Comparison of ENCODE assay signal across 10 mouse cellular contexts in the genomic region with DNA sequence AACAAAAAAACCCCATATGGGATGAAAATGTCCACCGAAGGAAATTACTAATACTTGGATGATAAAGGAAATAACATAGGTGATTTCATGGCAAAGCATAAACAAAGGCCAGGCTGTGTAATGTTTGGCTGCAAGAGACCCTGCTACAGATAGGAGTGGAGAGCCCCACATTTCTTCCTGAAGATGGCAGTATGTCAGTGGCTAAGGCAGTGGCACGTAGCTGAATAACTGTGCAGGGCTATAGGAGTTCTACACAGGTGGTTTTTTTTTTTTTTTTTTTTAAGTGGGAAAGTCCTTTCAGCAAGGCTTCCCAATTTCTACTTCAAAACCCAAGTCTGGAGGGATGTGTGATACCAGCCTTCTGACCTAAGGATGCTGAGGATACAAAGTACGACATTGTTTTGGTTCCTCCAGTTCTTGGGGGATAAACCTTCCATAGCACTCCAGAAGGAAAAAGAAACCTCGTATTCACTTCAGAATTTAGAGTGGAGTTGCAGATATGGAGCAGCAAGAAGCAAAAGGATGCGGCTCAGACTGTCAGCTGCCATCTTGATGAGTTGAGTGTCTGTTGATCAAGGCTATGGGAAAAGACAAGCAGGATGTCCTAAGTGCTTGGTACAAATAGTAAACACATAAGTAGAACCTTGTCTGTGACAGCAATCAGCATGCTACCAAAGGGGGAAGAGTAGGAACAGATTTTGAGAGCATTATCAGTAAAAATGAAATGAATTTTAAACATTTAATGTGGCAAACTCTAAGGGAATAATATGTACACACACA. TPM values are rescaled to one million over a fixed set of nuclear protein-coding genes. Genes with fewer than 3 reads are reported as not detected.
DNase-seq lines count a peak whose midpoint lies in the region; ATAC-seq and TF ChIP-seq lines count a peak whose summit lies in the region.
"Had no signal": no experiment of that assay in that cellular context is flagged by ENCODE, and none has a peak within 500 bp of the region (broad histone marks: within the 10 kb centered on the region; RNA-seq: fewer than 3 reads in every experiment).

No protein-coding gene starts in this region.

- TF ChIP-seq POLR2A in kidney, adult 2 months (IDR thresholded peaks at IDR 0.05; ENCODE audit: low read depth, low read length) = no peak
- TF ChIP-seq POLR2A in thymus, adult 2 months (IDR thresholded peaks at IDR 0.05; ENCODE audit: control insufficient read depth, extremely low read depth, insufficient read depth, low read length, poor library complexity) = no peak

- H3K9me3 ChIP-seq in forebrain, embryonic 16.5 days (ENCODE audit: control insufficient read depth, low read length) = no peaks in the 10 kb centered on the region

- WGBS in kidney, adult 2 months = 63% methylated on average over 5 of the region's 5 CpGs
- 71% methylated on average over 5 of the region's 5 CpGs for WGBS in thymus, adult 2 months
- 72% methylated on average over 5 of the region's 5 CpGs for WGBS in forebrain, embryonic 16.5 days

- H3K9ac ChIP-seq in forebrain, embryonic 16.5 days (replicated peaks; ENCODE audit: low read depth, low read length) = no peak overlapping the region

- no peak overlapping the region for H3K4me2 ChIP-seq in forebrain, embryonic 16.5 days (ENCODE audit: low read length)

- no peaks in the 10 kb centered on the region for H3K36me3 ChIP-seq in kidney, adult 2 months (ENCODE audit: control insufficient read depth, insufficient read depth, low read length)
- no peaks in the 10 kb centered on the region for H3K36me3 ChIP-seq in thymus, adult 2 months (ENCODE audit: control insufficient read depth, insufficient read depth, low read length)
- no peaks in the 10 kb centered on the region for H3K36me3 ChIP-seq in forebrain, embryonic 16.5 days (ENCODE audit: control insufficient read depth, insufficient read depth)

- no peak overlapping the region for H3K4me3 ChIP-seq in kidney, adult 2 months (ENCODE audit: insufficient read depth, low read depth, low read length)
- H3K4me3 ChIP-seq in thymus, adult 2 months (ENCODE audit: control insufficient read depth, insufficient read depth, low read length) = no peak overlapping the region
- H3K4me3 ChIP-seq in forebrain, embryonic 16.5 days (replicated peaks; ENCODE audit: low read length) = no peak overlapping the region

- H3K4me1 ChIP-seq in kidney, adult 2 months (ENCODE audit: control insufficient read depth, insufficient read depth, low read length) = no peaks in the 10 kb centered on the region
- no peaks in the 10 kb centered on the region for H3K4me1 ChIP-seq in thymus, adult 2 months (replicated peaks; ENCODE audit: control insufficient read depth, insufficient read depth, low read length)
- no peaks in the 10 kb centered on the region for H3K4me1 ChIP-seq in forebrain, embryonic 16.5 days (replicated peaks; ENCODE audit: control insufficient read depth, insufficient read depth, low read length)

- ATAC-seq in forebrain, embryonic 16.5 days = peak; percentile 90
- no peak for ATAC-seq in erythroblast, adult 5-6 weeks (replicated peaks; ENCODE audit: low FRiP score, poor library complexity, severe bottlenecking)

- peak; percentile 35; the same call in 1 of the 2 replicates for TF ChIP-seq CTCF in kidney, adult 2 months (conservative IDR thresholded peaks at IDR 0.05; ENCODE audit: insufficient read depth, insufficient read length, low read depth, low read length)
- no peak for TF ChIP-seq CTCF in thymus, adult 2 months (IDR thresholded peaks at IDR 0.05; ENCODE audit: borderline replicate concordance, control insufficient read depth, extremely low read depth, insufficient read depth, low read length, poor library complexity)

- no peaks in the 10 kb centered on the region for H3K27me3 ChIP-seq in kidney, adult 2 months (replicated peaks; ENCODE audit: control insufficient read depth, insufficient read depth, low read length)
- no peaks in the 10 kb centered on the region for H3K27me3 ChIP-seq in thymus, adult 2 months (ENCODE audit: control insufficient read depth, insufficient read depth, low read length)
- no peaks in the 10 kb centered on the region for H3K27me3 ChIP-seq in forebrain, embryonic 16.5 days (replicated peaks; ENCODE audit: control insufficient read depth, insufficient read depth, low read length)

- DNase-seq in kidney, adult 2 months = peak; percentile 14
- no peak for DNase-seq in kidney, adult 18-20 months
- DNase-seq in thymus, postnatal 14 days = peak; percentile 7
- no peak for DNase-seq in thymus, adult 2 months
- no peak for DNase-seq in cerebellum, adult 8-10 months
- no peak for DNase-seq in ovary, postnatal 10 days (ENCODE audit: low spot score)
- DNase-seq: adrenal gland, postnatal 10 days had no signal

- no peak overlapping the region for H3K27ac ChIP-seq in kidney, adult 2 months (ENCODE audit: insufficient read depth, low read depth, low read length)
- no peak overlapping the region for H3K27ac ChIP-seq in thymus, adult 2 months (ENCODE audit: control insufficient read depth, insufficient read depth, low read length)
- no peak overlapping the region for H3K27ac ChIP-seq in forebrain, embryonic 16.5 days (ENCODE audit: low read length)

RNA-seq across cellular contexts. Expression of gene Ccdc54, which starts 48.2 kb away (rescaled TPM):
- polyA plus RNA-seq in kidney, adult 2 months (2012; rRNA removed) = not detected in 2 replicates
- polyA plus RNA-seq in thymus, adult 2 months (2012; rRNA removed) = not detected in 2 replicates
- not detected in 2 replicates for polyA plus RNA-seq in forebrain, embryonic 16.5 days (2015; fragmentation: Nextera tagmentation; extraction: Ambion mirVana)
- total RNA-seq in erythroblast, adult 5-6 weeks (2015; ENCODE audit: low replicate concordance) = not detected in 2 replicates
- total RNA-seq in erythroblast, adult 5-6 weeks (2017; ENCODE audit: low replicate concordance) = not detected in 2 replicates
- total RNA-seq: adrenal gland, postnatal 10 days; layer of hippocampus, adult 18-20 months had no signal

Comparison
In these comparisons a context has a peak if more than half of its experiments do, and no peak if none do; other contexts are left out.
1. DNase-seq: peak in kidney, adult 2 months (single experiment) and thymus, postnatal 14 days (single experiment); none in kidney, adult 18-20 months (single experiment), thymus, adult 2 months (single experiment), cerebellum, adult 8-10 months (single experiment) and ovary, postnatal 10 days (single experiment).